Mouse (Mus musculus): ENCODE data around the gene Trpc4ap. TPM values are rescaled to one million over a fixed set of nuclear protein-coding genes. Genes with fewer than 3 reads are reported as not detected.

Gene Trpc4ap
- total RNA-seq, 2 experiments from 2014 or later = 130 to 146 TPM

- no peak for DNase-seq
Measured at GRCm38 (mm10) chr2:155694564-155694963, 2.4 kb upstream of the Trpc4ap start.

- DNase-seq = no peak
Measured at GRCm38 (mm10) chr2:155693136-155693535, 952 bp upstream of the Trpc4ap start.

GRCm38 (mm10) chr2:155691336-155691722 is 855 bp downstream of the Trpc4ap start:
- DNase-seq = no peak

GRCm38 (mm10) chr2:155689211-155689610 is 3.0 kb downstream of the Trpc4ap start:
- DNase-seq = no peak

- DNase-seq = no peak
Measured at GRCm38 (mm10) chr2:155687746-155688145, 4.4 kb downstream of the Trpc4ap start.

- DNase-seq = no peak
Measured at GRCm38 (mm10) chr2:155686572-155686971, 5.6 kb downstream of the Trpc4ap start.

DNA sequence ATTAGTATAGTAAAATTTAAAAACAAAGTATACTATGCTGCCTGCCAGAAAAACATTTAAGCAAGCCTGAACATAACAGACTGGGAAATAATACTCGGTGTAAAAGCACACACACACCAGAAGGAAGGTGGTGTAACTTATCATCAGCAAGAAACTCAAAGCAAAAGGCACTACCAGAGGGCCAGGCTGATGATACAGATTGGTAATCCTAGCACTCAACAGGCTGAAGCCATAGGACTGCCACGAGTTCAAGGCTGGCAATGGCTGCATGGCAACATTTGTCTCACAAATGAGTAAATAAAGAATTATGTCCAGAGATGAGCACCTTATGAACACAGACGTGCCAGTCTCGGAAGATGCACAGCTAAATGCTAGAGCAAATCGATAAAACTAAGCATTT is 8.4 kb downstream of the Trpc4ap start:
- no peak for DNase-seq

DNA sequence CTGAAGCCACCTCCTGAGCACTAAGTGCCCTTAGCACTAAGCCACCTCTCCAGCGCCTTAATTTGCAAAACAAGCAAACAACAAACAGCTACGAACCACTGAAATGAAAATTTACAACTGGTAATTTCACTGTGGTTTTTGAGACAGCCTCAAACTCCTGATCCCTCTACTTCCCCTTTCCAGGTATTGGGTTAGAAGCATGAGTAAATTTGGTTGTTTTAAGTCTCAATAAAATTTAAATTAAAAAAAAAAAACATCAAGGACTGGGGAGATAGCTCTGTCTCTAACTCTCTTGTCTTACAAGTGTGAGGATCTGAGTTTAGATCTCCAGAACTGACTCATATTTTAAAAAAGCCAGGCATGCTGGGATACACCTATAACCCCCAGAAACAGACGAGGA is 9.0 kb downstream of the Trpc4ap start:
- no peak for DNase-seq

DNA sequence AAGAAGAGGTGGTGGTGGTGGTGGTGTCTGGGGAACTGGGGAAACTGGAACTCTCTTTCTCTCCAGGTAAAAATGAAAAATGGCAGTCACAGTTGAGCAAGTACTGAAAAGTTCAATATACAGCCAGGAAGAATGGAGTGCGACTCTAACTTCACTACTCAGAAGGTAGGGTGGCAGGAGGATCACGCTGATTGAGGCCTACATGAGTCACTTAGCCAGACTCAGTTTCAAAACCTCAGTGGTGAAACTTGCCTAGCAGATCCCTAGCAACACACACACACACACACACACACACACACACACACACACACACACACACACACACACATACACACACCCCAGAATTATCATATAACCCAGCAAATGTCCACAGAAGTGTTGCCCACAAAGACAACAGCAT is 10.3 kb downstream of the Trpc4ap start:
- no peak for DNase-seq

DNA sequence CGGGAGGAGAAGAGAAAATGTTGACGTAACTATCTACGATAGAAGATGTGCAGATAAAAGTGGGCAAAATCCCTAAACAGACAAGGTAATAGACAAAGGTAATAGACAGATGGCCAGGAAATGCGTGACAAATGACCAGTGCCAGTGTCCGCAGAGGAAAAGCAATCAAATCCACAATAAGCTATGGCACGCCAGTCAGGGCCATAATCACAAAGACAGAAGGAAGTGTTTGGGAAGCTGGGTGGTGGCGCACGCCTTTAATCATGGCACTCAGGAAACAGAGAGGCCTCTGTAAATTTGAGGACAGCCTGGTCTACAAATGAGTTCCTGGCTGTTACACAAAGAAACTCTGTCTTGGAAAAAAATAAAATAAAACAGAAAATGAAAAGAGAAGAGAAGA is 11.0 kb downstream of the Trpc4ap start:
- DNase-seq = no peak

DNA sequence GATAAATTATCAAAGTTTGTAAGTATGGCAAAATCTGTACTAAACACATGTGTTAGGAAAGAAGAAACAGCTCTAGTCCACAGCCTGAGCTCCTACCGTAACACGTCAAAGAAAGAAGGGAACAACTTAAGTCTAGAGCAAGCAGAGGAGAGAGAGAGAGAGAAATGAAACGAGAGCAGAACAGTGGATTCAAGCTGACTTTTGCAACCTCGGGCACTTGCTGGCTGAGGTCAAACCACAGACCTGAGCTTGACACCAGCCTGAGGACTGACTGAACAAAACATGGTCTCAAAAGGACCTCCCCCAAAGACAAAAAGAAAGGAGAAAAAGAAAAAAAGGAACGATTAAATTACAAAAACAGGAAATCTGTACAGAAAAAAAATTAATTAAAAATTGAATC is 11.6 kb downstream of the Trpc4ap start:
- no peak for DNase-seq

DNA sequence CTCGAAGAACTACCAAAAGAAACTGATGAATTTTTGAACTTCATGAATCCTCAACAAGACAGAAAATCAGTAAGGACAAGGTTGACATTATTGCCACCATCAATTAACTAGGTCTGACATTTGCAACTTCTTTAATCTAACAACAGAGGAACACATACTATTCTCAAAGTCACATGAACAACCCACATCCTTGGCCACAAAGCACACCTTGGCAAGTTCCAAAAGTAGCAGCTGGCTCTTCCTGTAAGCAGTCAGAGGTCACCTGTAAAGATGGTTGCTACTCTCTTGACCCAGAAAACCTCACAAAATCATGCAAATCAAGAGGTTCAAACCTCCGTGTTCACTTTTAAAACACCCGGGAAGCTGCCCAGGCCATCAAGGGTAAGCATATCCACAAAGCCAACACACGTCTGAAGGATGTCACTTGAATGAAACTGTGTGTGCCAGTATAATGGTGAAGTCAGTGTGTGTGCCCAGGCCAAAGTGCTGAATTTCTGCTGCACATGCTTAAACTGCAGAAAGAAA is 12.5 kb downstream of the Trpc4ap start:
- DNase-seq = no peak

GRCm38 (mm10) chr2:155675118-155675517 is 17.1 kb downstream of the Trpc4ap start:
- DNase-seq = no peak

- DNase-seq = peak; percentile 81 to 87
Measured at GRCm38 (mm10) chr2:155673546-155673945, 18.6 kb downstream of the Trpc4ap start.

DNA sequence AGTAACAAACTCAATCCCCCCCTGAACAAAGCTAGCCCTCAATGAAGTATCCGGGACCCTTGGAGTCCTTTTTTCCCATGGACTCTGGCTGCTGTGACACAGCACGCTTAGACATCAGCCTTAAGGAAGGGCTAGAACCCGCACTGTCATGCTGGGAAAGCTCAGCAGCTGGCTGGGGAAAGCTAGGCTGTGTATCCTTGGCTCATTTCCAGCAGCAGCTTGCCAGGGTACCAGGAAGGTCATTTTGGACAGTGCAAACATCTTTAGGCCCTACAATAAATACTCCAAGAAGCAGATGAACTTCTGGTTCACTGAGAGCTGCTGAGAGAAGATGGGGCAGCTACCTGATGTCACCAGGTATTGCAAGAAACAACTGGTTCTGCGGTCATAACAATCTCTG is 20.9 kb downstream of the Trpc4ap start:
- peak; percentile 74 to 75 for DNase-seq

- DNase-seq = peak; percentile 20 to 41
Measured at GRCm38 (mm10) chr2:155668461-155668860, 23.7 kb downstream of the Trpc4ap start.

DNA sequence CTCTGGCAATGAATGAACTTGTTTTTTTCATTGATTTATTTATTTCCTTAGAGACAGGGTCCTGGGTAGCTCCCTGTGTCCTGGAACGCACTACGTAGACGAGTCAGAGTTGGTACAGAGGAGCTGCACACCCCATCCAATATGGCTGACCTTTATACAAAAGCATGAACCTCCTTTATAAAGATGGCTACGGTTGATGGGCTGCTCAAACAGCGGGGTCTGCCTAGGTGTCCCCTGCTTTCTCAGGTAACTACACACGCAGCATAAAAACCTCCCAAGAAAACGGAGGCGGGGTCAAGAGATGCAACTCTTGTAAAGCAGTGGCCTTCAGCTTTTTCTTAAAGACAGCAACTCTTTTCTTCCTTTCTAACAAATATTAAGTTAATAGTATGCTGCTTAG is 24.3 kb downstream of the Trpc4ap start:
- DNase-seq = no peak

GRCm38 (mm10) chr2:155663910-155664460 is 28.2 kb downstream of the Trpc4ap start:
- DNase-seq = no peak

GRCm38 (mm10) chr2:155663097-155663496 is 29.1 kb downstream of the Trpc4ap start:
- DNase-seq = peak; percentile 37 to 58

DNA sequence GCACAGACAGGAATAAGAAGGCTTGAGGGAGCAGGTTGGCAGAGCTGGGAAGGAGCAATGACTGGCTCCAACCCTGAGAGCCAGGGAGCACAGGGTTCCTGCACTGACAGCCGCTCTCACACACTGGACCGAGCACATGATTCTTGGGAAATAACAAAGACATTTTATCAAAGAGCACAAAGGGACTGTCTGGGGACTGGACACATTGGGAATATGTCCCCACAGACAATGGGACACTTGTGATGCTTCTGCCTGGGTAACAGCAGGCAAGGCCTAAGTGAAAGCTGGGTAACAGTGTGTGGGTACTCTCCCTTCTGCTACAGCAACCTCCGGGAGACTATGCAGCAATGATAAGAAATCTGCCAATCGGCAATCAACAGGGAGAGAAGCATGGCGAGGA is 29.8 kb downstream of the Trpc4ap start:
- DNase-seq = no peak

GRCm38 (mm10) chr2:155655759-155656372 is 36.3 kb downstream of the Trpc4ap start:
- no peak for DNase-seq

DNA sequence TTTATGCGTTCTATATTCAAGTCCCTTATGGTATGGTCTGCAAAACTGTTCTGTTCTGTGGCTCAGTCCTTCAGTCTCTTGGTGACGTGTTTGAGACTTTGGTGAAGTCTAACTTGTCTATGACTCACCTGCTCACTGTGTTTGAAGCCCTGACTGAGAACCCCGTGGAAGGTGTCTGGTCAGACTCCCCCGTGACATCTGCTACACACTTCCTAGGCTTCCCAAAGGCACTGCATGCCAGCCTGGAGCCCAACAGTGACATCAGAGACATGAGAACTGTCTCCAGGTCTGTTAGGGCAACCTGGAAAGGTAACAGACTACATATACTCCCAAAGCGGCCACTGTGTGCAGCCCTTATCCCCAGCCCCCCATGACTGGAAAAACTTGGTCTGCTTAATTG is 39.6 kb downstream of the Trpc4ap start:
- DNase-seq = no peak

GRCm38 (mm10) chr2:155645746-155646145 is 46.4 kb downstream of the Trpc4ap start:
- no peak for DNase-seq
